Mouse (Mus musculus) cerebellum, adult 2 months (tissue): ENCODE data around the gene Dlk1. TPM values are rescaled to one million over a fixed set of nuclear protein-coding genes. Genes with fewer than 3 reads are reported as not detected.

ENCODE experiments used
- DNase-seq, 2 experiments: peaks; one replicate each; pipeline ENCODE4 v3.0.0; 2021
- H3K27ac ChIP-seq: fragments of 200-500 bp; 2 replicates; pipeline ENCODE4 v1.5.1; 2012; ENCODE audit warnings: low read length, control low read depth, inconsistent platforms; ENCODE audit not compliant: insufficient read depth
- H3K27me3 ChIP-seq: fragments of 200-500 bp; 2 replicates; pipeline ENCODE4 v1.6.1; 2012; ENCODE audit warnings: inconsistent platforms, mild to moderate bottlenecking, low read length, moderate library complexity; ENCODE audit not compliant: control insufficient read depth, insufficient read depth
- H3K4me1 ChIP-seq: fragments of 200-500 bp; 2 replicates; pipeline ENCODE4 v1.6.1; 2011; ENCODE audit warnings: low read length; ENCODE audit not compliant: control insufficient read depth, insufficient read depth
- H3K4me3 ChIP-seq: fragments of 200-500 bp; replicated peaks from 2 replicates; pipeline ENCODE3; 2011; ENCODE audit warnings: mild to moderate bottlenecking, low read depth, low read length, control low read depth; ENCODE audit not compliant: insufficient read depth
- CTCF ChIP-seq: fragments of 200-500 bp; IDR thresholded peaks from 2 replicates; pipeline ENCODE4 v1.5.1; 2011; ENCODE audit warnings: low read depth, mild to moderate bottlenecking, control low read depth, low read length, moderate library complexity, borderline replicate concordance; ENCODE audit not compliant: insufficient read depth
- POLR2A ChIP-seq: fragments of 200-500 bp; IDR thresholded peaks from 2 replicates; pipeline ENCODE4 v1.6.1; 2011; ENCODE audit warnings: low read length, control low read depth, borderline replicate concordance; ENCODE audit not compliant: insufficient read depth
- WGBS: fragments of 180-500 bp; shearing (Covaris S2); methylation state at CpG from one replicate; pipeline ENCODE4 v1.1.7; 2018; 5-methylcytosine and 5-hydroxymethylcytosine counted together
- polyA plus RNA-seq: library from polyadenylated mRNA; depleted of rRNA; stranded (reverse); fragments of >200 nt; gene quantifications from 2 replicates; pipeline ENCODE4 v1.2.3, GENCODE M21; 2012

Dlk1 gene
- polyA plus RNA-seq, 1 experiment, result 23.7 TPM

GRCm38 (mm10) chr12:109496397-109496796 is 43.8 kb downstream of the Dlk1 start:
- H3K27ac ChIP-seq, result no peak overlapping the region
- DNase-seq, result no peak
- TF ChIP-seq POLR2A (no peak), CTCF (no peak)
- peaks cover 4% of the 10 kb centered on the region for H3K4me1 ChIP-seq
- H3K27me3 ChIP-seq, result no peaks in the 10 kb centered on the region; the same call in 1 of the 2 replicates
- WGBS, result 85% methylated on average over 6 of the region's 6 CpGs
- no peak overlapping the region for H3K4me3 ChIP-seq

DNA sequence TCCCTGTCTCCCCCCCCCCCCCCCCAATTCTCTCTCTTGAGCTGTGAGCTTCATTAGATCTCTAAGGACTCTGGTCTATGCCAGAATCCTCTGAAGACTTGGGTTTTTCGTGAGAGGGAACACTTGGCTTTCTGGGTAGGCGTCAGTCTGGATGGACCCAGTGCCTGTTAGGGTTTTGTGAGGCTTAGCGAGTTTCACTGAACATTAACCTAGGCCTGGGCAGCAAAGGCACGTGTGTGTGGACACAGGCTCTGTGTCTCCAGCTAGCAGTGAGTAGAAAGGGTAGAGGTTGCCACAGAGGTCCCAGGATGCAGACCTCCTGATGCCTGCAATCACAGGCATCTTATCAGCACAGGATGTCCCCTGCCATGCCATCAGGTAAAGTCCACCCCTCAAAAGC is 48.4 kb downstream of the Dlk1 start:
- H3K27ac ChIP-seq, result no peak overlapping the region
- no peak for DNase-seq
- TF ChIP-seq CTCF, result no peak
- TF ChIP-seq POLR2A, result no peak
- no peaks in the 10 kb centered on the region; the same call in 1 of the 2 replicates for H3K27me3 ChIP-seq
- no peak overlapping the region for H3K4me3 ChIP-seq
- 81% methylated on average over 4 of the region's 4 CpGs for WGBS
- no peaks in the 10 kb centered on the region for H3K4me1 ChIP-seq

DNA sequence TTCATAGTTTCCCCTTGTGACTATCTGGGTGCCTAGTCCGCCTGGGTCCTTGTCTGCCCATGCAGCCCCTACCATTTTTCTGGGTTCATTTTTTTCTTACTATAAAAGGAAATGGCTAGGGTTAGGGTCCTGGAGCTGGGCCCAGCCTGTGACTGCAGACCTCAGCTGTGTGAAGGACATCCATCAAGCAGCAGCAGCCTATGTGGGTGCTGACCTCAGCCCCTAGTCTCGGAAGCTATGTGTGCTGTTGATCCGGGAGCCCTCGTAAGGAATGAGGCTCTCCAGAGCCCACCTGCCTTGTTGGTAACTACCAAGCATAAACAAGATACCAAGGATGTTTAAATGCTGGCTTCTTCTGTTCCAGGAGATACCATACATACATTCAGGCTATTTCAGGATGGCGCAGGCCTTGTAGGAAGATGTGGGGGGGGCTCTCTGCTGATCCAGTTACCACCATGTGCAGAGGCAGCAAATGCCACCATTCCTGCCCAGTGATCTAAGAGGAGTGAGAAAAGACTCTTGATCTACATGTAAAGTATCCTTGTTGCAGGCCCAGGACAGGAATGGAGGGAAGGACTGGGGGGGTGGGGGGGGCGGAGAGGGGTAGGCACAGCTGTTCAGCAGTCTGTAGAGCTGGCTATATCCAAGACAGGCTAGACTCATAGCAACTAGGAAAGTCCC is 49.9 kb downstream of the Dlk1 start:
- Histone ChIP-seq H3K4me1 (no peaks in the 10 kb centered on the region), H3K4me3 (no peak overlapping the region), H3K27ac (no peak overlapping the region), H3K27me3 (no peaks in the 10 kb centered on the region; the same call in 1 of the 2 replicates)
- DNase-seq, result no peak
- 95% methylated on average over 6 of the region's 6 CpGs for WGBS
- no peak for TF ChIP-seq POLR2A
- no peak for TF ChIP-seq CTCF

GRCm38 (mm10) chr12:109507693-109508092 is 55.1 kb downstream of the Dlk1 start:
- Histone ChIP-seq H3K4me3 (no peak overlapping the region), H3K27me3 (no peaks in the 10 kb centered on the region), H3K4me1 (no peaks in the 10 kb centered on the region), H3K27ac (no peak overlapping the region)
- no peak for DNase-seq
- WGBS, result 88% methylated on average over 11 of the region's 11 CpGs
- TF ChIP-seq CTCF, result no peak
- TF ChIP-seq POLR2A, result no peak

DNA sequence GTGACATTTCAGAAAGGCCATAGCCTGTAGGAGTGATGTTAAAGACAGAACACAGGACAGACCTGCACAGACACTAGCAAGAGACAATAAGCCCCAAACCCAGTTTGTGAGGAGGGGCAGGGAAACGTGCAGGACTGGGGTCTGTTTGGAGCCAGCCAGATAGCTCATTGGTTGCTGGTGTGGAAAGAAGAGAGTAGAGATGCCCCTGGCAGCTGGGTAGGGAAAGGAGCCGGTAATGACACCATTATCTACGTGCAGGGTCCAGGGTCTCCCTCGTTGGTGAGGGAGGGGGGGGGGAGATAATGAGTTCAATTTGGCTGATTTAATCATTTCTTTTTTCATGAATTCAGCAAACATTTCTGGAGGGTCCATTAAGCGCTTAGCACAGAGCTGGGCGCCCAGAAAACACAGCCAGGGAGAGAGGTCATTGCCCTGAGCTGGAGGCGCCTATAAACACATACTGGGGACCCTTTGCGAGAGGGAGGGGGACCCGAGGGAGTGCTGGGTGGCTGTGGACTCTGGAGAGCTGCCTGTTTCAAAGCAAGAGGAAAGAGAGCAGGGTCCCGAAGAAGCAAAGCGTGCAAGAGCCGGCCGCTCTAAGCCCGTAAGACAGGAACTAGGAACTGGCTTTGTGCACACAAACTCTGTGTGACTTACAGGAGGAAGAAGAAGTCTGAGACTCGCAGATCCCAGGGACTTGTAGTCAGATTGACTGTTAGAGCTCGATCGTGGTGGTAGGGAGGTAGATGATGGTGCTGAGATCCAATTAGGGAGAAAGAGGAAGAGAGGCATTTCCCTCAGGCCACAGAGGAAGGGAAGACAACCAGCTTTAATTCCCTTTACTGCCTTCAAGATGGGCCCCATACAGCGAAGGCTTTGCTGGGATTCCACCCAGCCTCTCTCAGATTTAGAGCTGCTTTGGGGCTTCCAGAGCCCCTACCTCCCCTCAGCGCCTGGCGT is 56.2 kb downstream of the Dlk1 start:
- 64% methylated on average over 20 of the region's 20 CpGs for WGBS
- no peaks in the 10 kb centered on the region for H3K4me1 ChIP-seq

GRCm38 (mm10) chr12:109509531-109510137 is 57.0 kb downstream of the Dlk1 start:
- Histone ChIP-seq H3K27ac (no peak overlapping the region), H3K4me3 (no peak overlapping the region), H3K4me1 (no peaks in the 10 kb centered on the region), H3K27me3 (no peaks in the 10 kb centered on the region)
- WGBS, result 59% methylated on average over 9 of the region's 9 CpGs
- TF ChIP-seq POLR2A (no peak), CTCF (no peak)
- DNase-seq, result no peak

More for the DNA sequence above, 56.2 kb downstream of the Dlk1 start:
- Histone ChIP-seq H3K4me3 (no peak overlapping the region), H3K27ac (no peak overlapping the region), H3K27me3 (no peaks in the 10 kb centered on the region)
- no peak for DNase-seq
- TF ChIP-seq POLR2A, result no peak
- TF ChIP-seq CTCF, result no peak

GRCm38 (mm10) chr12:109510247-109510646 is 57.6 kb downstream of the Dlk1 start:
- Histone ChIP-seq H3K4me1 (no peaks in the 10 kb centered on the region), H3K4me3 (no peak overlapping the region), H3K27me3 (no peaks in the 10 kb centered on the region), H3K27ac (no peak overlapping the region)
- WGBS, result 86% methylated on average over 8 of the region's 8 CpGs
- DNase-seq, result no peak
- TF ChIP-seq POLR2A (no peak), CTCF (no peak)
